Mouse (Mus musculus) limb, embryonic 12.5 days (tissue): ENCODE measurements at regions not wholly inside any gene's neighbourhood (a gene's known extent, or its start where the extent isn't known, plus 50 kb on each side); places are given as distances from the start of the nearest gene placed in this dataset.

ENCODE experiments used
- ATAC-seq: fragments of 200-750 bp; cut with Nextera tagmentation; 2 replicates; pipeline ENCODE4 v1.8.0; 2017; ENCODE audit warnings: low read depth, moderate TSS enrichment; ENCODE audit not compliant: insufficient number of reproducible peaks, insufficient read depth, low FRiP score, low TSS enrichment
- H3K27ac ChIP-seq: fragments of 300-500 bp; sonication (generic); 2 replicates; pipeline ENCODE4 v1.5.1; 2016; ENCODE audit warnings: mild to moderate bottlenecking, moderate library complexity
- H3K27me3 ChIP-seq: fragments of 300-500 bp; sonication (generic); 2 replicates; pipeline ENCODE4 v1.6.1; 2016; ENCODE audit warnings: mild to moderate bottlenecking, moderate library complexity
- H3K36me3 ChIP-seq: fragments of 300-500 bp; sonication (generic); 2 replicates; pipeline ENCODE4 v1.6.1; 2016; ENCODE audit warnings: mild to moderate bottlenecking, moderate library complexity
- H3K4me1 ChIP-seq: fragments of 300-500 bp; sonication (generic); replicated peaks from 2 replicates; pipeline ENCODE4 v1.6.1; 2016
- H3K4me2 ChIP-seq: fragments of 300-500 bp; sonication (generic); 2 replicates; pipeline ENCODE4 v1.6.1; 2016; ENCODE audit warnings: mild to moderate bottlenecking, moderate library complexity
- H3K4me3 ChIP-seq: fragments of 300-500 bp; sonication (generic); replicated peaks from 2 replicates; pipeline ENCODE4 v1.5.1; 2016; ENCODE audit warnings: mild to moderate bottlenecking
- H3K9ac ChIP-seq: fragments of 300-500 bp; sonication (generic); replicated peaks from 2 replicates; pipeline ENCODE4 v1.6.1; 2016; ENCODE audit warnings: mild to moderate bottlenecking, moderate library complexity
- H3K9me3 ChIP-seq: fragments of 300-500 bp; sonication (generic); 2 replicates; pipeline ENCODE4 v1.6.1; 2016; ENCODE audit warnings: mild to moderate bottlenecking, moderate library complexity
- WGBS: fragments of 180-500 bp; shearing (Covaris S2); methylation state at CpG from one replicate; pipeline ENCODE4 v1.1.7; 2016; 5-methylcytosine and 5-hydroxymethylcytosine counted together

DNA sequence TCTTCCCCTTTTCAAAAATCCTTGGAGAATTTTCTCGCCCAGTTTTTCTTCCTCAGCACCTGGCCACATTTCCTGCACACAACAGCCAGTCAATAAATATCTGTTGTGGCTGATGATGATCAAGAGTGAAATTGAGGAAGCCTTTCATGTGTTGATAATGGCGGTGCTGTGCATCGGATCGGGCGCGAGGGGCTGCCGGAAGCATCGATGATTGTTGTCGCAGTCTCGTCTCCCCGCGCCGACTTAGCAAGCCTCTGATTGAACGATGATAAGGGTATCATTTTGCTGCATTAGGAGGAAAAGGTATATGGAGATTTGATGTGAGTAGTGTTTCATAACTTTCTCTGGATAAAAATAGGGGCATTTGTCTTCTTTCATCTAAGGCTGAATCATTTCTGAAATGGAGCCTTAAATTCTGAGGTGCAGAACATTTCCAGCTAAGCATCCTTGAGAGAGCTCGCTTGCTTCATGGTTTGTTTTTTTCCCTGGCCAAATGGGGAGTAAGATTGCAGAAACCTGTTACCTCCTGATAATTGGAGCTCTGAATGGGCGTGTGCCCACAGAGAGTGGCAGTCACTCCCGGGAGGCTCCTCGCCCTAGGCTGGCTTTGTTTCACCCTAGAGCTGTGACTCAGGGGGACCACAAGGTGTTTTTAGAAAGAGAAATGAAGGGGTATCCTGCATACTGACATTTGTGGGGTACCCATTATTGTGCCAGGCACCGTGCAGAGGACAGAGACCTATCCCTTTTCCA lies 94.8 kb upstream of the Podxl start:
- no peak for ATAC-seq
- Histone ChIP-seq H3K27me3 (peaks cover 34% of the 10 kb centered on the region), H3K9ac (no peak overlapping the region), H3K9me3 (no peaks in the 10 kb centered on the region), H3K27ac (no peak overlapping the region), H3K4me3 (no peak overlapping the region), H3K36me3 (no peaks in the 10 kb centered on the region), H3K4me1 (no peaks in the 10 kb centered on the region), H3K4me2 (no peak overlapping the region)
- WGBS, result 81% methylated on average over 19 of the region's 19 CpGs

DNA sequence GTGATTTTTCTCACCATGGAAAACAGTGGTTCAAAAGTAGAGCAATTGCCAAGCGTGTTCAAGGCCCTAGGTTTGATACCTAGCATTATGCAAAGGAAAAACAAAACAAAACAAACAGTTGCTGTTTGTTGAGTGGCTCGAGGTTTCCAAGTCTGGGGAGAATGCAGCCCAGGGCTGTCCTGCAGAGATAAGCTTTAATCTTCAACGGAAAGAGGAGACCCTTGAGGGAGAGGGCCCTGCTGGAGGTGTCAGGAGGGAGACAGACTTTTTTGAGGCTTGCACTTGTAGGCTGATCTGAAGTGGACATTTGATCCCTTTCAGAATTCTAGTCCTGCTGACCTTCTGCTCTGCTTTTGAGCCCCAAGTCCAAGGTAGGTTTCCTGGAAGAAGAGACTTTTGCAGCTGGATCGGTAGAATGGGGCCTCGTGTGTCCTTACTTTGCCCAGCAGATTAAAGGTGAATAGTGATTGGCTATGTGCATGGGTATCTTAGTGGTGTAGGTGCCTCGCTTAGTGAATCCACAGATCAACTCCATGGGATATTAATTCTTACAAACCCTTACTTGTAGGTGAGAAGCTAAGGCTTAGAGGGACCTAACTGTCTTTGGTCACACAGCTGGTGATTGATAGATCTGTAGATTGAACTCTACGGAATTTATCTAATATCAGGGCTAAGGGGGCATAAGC lies 87.2 kb upstream of the Podxl start:
- Histone ChIP-seq H3K36me3 (no peaks in the 10 kb centered on the region), H3K4me3 (no peak overlapping the region), H3K27me3 (no peaks in the 10 kb centered on the region), H3K27ac (no peak overlapping the region), H3K9ac (no peak overlapping the region), H3K9me3 (no peaks in the 10 kb centered on the region), H3K4me2 (no peak overlapping the region), H3K4me1 (no peaks in the 10 kb centered on the region)
- ATAC-seq, result no peak
- 65% methylated on average over 7 of the region's 7 CpGs for WGBS

DNA sequence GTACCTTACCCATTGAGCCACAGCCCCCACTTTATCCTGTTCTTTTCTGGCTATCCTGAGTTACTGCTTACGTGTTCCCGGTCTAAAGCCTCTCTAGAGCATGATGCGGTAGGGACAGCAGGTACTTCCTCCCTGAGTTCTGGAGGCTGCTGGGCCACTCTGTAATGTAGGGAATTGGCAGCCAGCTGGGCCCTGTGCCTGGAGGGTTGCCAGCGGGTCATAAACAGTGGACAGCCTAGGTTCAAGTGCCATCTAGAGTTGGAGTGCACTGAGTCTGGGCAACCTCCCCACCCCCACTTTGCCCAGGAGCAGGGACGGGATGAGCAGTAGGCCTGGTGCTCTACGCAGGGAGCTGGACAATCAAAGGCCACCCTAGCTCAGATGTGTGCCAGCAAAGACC lies 81.5 kb upstream of the Podxl start:
- H3K4me1 ChIP-seq, result peaks cover 11% of the 10 kb centered on the region
- no peak overlapping the region for H3K27ac ChIP-seq
- H3K9ac ChIP-seq, result no peak overlapping the region
- H3K36me3 ChIP-seq, result no peaks in the 10 kb centered on the region
- no peaks in the 10 kb centered on the region for H3K9me3 ChIP-seq
- ATAC-seq, result no peak
- H3K4me3 ChIP-seq, result no peak overlapping the region
- no peak overlapping the region for H3K4me2 ChIP-seq
- H3K27me3 ChIP-seq, result peaks cover 5% of the 10 kb centered on the region; the same call in 1 of the 2 replicates
- WGBS, result 87% methylated on average over 6 of the region's 6 CpGs

DNA sequence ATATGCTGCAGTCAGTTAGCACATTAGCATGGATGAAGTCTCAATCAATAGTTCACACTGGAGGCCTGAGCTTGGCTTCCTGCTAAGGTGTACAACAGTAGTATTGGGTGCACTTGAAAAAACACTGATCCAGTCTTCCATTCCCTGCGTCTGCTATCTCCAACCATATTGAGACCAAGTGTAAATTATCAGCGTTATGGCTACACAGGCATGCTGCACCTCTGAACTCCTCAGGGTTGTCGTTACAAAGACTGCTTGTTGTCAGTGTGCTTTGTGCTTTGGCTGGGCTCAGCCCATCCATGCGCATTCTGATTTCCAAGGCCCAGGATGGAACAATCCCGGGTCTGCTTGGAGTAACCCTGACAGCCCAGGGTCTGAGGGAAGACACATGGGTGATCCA lies 80.7 kb upstream of the Podxl start:
- no peak overlapping the region for H3K27ac ChIP-seq
- no peak overlapping the region for H3K4me2 ChIP-seq
- no peaks in the 10 kb centered on the region for H3K36me3 ChIP-seq
- no peak overlapping the region for H3K9ac ChIP-seq
- H3K27me3 ChIP-seq, result peaks cover 5% of the 10 kb centered on the region; the same call in 1 of the 2 replicates
- ATAC-seq, result no peak
- H3K4me3 ChIP-seq, result no peak overlapping the region
- peaks cover 11% of the 10 kb centered on the region for H3K4me1 ChIP-seq
- WGBS, result 85% methylated on average over 5 of the region's 5 CpGs
- H3K9me3 ChIP-seq, result no peaks in the 10 kb centered on the region

DNA sequence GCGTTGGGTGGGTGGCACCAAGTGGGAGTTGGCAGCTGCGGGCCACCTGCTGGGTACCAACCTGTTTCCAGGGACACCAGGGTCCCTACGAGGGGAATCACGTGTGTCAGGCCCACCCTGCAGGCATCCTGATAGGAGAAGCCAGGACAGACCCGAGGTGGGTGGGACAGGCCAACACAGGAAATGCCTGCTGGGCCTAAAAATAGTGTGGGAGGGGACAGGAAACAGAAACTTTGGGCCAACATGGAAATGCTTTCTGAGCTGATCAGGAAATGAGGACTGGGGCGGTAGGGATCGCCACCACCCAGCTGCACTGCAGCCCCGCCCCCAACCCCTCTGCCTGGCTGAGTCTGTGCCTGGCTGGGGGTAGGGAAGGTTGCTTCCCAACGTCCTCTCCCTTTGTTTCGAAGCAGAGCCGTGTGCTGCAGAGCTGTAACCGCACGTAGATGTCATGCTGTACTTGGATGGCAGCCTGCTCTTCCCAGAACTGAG lies 78.7 kb upstream of the Podxl start:
- peak; percentile 45 for ATAC-seq

DNA sequence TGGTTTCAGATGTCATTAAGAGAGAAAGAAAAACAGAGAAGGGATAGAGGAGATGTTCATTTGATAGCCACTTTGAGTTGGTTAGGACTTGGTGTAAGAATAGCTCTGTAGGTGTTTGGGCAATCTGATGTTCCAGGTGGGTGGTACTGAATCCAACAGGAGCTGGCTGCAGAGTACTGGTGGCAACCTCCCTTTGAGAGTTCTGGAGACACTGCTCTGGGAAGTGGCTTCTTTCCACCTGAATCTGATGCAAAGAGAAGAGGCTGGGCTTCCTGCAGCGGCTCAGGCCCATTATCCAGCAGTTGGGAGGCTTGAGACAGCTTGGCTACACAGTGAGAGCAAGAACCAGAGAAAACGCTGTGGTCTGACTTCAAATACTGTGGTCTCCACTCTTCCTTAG lies 77.0 kb upstream of the Podxl start:
- Histone ChIP-seq H3K27ac (no peak overlapping the region), H3K36me3 (no peaks in the 10 kb centered on the region), H3K9me3 (no peaks in the 10 kb centered on the region), H3K9ac (no peak overlapping the region), H3K27me3 (peaks cover 31% of the 10 kb centered on the region), H3K4me2 (no peak overlapping the region), H3K4me1 (peaks cover 21% of the 10 kb centered on the region), H3K4me3 (no peak overlapping the region)
- no peak for ATAC-seq
- 55% methylated on average over 2 of the region's 2 CpGs for WGBS

More for the DNA sequence above, 78.7 kb upstream of the Podxl start:
- 30% methylated on average over 13 of the region's 13 CpGs for WGBS
- peak overlapping the region; percentile 25; the same call in 1 of the 2 replicates for H3K4me2 ChIP-seq
- no peak overlapping the region for H3K9ac ChIP-seq
- peaks cover 20% of the 10 kb centered on the region for H3K27me3 ChIP-seq
- no peaks in the 10 kb centered on the region for H3K36me3 ChIP-seq
- peaks cover 13% of the 10 kb centered on the region for H3K4me1 ChIP-seq
- H3K4me3 ChIP-seq, result no peak overlapping the region
- H3K27ac ChIP-seq, result peak overlapping the region; percentile 45; the same call in 1 of the 2 replicates
- no peaks in the 10 kb centered on the region for H3K9me3 ChIP-seq

DNA sequence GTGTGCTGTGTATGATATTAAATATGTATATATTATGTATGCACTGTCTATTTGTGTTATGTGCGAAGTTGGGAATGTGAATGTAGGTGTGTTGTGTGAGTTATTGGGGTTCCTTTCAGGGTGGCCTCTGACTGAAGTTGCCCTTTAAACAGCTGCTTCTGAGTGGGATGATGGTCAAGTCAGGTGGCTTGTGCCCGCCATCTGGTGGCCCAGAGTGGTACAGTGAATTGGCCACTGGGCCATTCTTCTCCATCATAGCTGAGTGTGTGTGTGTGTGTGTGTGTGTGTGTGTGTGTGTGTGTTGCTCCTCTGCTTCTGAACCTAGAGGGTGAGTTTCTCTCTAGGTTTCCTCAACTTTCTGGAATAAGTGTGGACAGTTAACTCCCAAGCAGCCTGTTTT lies 75.7 kb upstream of the Podxl start:
- ATAC-seq, result no peak
- H3K9me3 ChIP-seq, result no peaks in the 10 kb centered on the region
- no peak overlapping the region for H3K9ac ChIP-seq
- no peak overlapping the region for H3K4me2 ChIP-seq
- no peak overlapping the region for H3K27ac ChIP-seq
- H3K36me3 ChIP-seq, result no peaks in the 10 kb centered on the region
- WGBS, result 28% methylated on average over 2 of the region's 2 CpGs
- no peak overlapping the region for H3K4me3 ChIP-seq
- H3K27me3 ChIP-seq, result peaks cover 26% of the 10 kb centered on the region
- H3K4me1 ChIP-seq, result peaks cover 21% of the 10 kb centered on the region

DNA sequence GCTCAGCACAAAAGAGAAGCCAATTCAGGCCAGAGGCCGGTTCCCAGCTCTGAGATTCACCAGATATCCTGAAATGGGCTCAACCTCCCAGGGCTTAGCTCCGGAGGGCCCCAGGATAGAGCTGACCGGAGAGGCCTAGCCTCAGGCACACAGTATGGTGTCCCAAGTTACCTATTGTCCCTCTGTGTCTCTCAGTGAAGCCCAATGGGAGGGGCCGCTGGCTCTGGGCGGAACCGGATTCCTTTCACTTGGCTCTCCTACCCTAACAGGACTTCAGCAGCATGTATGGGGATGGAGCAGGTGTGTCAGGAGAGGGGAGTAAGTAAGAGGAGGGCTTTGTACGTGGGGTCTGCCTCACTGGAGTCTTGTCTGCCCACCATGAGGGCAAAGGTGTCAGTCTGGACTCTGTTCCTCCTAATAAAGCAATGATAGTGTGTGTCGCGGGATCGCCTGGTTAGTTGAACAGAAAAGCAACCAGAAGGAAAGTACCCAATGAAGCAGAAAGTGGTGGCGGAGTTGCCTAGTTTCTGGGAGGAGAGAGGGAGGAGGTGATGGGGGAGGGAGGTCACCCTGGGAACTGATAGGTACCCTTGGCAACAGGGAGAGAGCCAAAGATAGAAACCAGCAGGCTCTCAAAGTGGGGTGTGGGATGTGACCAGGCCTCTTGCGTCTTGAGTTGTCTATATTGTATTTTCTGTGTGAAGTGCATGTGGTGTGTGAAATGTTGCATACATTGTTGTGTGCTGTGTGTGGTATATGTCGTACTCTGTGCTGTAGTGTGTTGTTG lies 74.8 kb upstream of the Podxl start:
- Histone ChIP-seq H3K9ac (no peak overlapping the region), H3K27ac (no peak overlapping the region), H3K9me3 (no peaks in the 10 kb centered on the region), H3K27me3 (peaks cover 26% of the 10 kb centered on the region), H3K4me2 (0 out of 2 replicates have a peak overlapping the region, but pooled peaks have one; percentile 6), H3K4me3 (no peak overlapping the region), H3K4me1 (peaks cover 21% of the 10 kb centered on the region), H3K36me3 (no peaks in the 10 kb centered on the region)
- WGBS, result 54% methylated on average over 13 of the region's 13 CpGs
- ATAC-seq, result no peak

DNA sequence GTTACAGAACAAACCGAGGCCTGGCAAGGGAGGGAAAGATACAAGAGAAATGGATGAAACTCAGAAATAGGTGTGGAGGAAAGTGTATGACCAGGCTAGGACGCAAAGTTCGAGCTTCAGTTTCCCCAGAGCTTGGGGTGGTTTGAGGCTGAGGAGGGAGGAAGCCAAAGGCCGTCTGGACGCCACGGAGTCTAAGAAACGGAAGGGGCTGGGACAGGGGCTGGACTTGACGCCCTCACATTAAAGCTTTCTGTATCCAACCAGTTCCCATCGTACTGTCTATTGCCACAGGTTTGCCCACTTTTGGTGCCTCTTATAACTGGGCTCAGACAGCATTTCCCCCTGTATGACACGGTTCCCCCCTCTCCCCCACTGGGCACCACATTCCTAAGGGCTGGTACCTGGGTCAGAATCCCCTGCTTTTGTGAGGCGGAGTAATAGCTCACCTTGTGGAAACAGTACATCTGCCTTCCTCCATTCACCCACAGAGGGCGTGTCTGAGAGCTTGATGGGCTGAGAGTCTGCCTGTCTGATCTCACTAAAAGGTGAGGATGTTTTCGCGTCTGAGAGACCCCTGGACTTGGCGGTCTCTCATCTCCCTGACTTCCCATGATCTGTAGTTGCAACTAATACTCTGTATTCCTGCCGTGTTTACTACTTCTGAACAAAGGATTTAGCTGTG lies 73.7 kb upstream of the Podxl start:
- Histone ChIP-seq H3K9ac (no peak overlapping the region), H3K4me1 (peaks cover 15% of the 10 kb centered on the region), H3K27ac (no peak overlapping the region), H3K4me2 (peak overlapping the region; percentile 6; the same call in 1 of the 2 replicates), H3K36me3 (no peaks in the 10 kb centered on the region), H3K9me3 (no peaks in the 10 kb centered on the region), H3K27me3 (peaks cover 26% of the 10 kb centered on the region), H3K4me3 (no peak overlapping the region)
- WGBS, result 9% methylated on average over 16 of the region's 16 CpGs
- no peak for ATAC-seq

DNA sequence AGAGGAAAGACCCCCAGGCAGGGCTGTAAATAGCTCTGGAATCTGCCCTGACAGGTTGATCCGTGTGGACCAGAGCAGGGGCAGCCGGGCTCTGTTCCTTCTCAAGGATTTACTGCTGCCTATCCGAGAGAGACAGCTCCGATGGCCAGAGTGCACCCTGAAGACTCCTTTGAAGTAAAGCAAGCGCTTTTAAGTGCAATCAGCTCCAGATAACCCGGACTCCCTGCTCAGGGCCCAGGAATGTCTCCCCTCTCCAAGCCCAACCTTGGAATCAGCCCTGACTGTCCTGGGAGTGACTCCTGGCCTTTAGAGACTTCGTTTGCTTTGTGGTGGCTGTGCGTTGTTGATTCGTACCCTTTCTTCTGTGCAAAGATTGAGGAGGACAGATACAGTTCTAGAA lies 73.2 kb upstream of the Podxl start:
- WGBS, result 6% methylated on average over 9 of the region's 9 CpGs
- H3K27ac ChIP-seq, result no peak overlapping the region
- ATAC-seq, result no peak

More for the DNA sequence above, 73.2 kb upstream of the Podxl start:
- Histone ChIP-seq H3K27me3 (peaks cover 26% of the 10 kb centered on the region), H3K4me1 (peaks cover 10% of the 10 kb centered on the region), H3K4me2 (no peak overlapping the region), H3K9me3 (no peaks in the 10 kb centered on the region), H3K9ac (no peak overlapping the region), H3K36me3 (no peaks in the 10 kb centered on the region), H3K4me3 (no peak overlapping the region)
